Mouse (Mus musculus): ENCODE results near the gene Lin28b.

DNA sequence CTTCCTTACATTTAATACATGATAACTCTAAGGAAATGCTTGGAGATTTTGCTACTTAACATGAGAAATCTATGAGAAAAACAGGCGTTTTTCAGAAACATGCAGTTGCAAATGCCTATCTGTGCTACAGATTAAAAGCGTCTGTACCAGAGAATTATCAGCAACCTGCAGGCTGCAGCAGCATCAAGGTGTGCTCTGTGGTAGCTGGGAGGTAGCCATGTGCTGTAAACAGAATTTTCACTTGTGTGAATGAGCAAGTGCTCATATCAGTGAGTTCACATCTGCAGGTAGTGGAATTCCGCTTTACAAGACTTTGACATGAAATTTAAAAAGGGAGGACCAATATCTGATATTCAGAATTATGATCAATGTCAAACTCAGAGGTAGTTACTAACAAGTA, 107.9 kb downstream of the Lin28b start:
- TF ChIP-seq USF1 (IDR thresholded peaks at IDR 0.05; ENCODE audit: low read depth) (no peak), CTCF (IDR thresholded peaks at IDR 0.05; ENCODE audit: control insufficient read depth, insufficient read depth, insufficient read length) (no peak), MAX (IDR thresholded peaks at IDR 0.05) (no peak), MYOD1 (IDR thresholded peaks at IDR 0.05; ENCODE audit: control insufficient read depth, insufficient read length, low read depth) (no peak)

Measured in C2C12 (cell line).